Mouse (Mus musculus) layer of hippocampus, adult 11-12 months (tissue): Measurements from ENCODE around the gene Olfr374.
"Not testable (repeated sequence)": the region's sequence is repeated elsewhere in the genome, so short reads cannot be mapped to it uniquely, and the experiment has no call there.

Experiments used
- DNase-seq: peaks from one replicate; pipeline ENCODE4 v3.0.0; 2022; ENCODE audit warnings: low spot score

Olfr374 gene

DNA sequence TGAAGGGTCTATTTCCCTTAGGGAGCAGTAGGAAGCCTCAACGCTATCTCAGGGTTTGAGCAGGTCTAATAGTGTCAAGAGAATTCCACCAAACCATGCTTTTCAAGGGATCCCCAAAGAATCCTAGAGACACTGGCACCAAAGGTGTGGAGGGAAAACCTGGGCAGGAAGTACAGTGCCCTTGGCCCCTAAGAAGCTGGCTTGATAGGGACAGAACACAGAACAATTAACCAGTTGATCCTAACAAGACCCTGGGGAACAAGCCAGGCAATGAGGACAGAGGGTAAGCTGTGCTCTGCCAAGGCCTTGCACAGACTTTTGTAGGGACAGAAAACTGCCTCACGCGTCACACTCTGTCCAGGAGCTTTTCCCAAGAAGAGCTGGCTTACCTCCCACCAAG is at the start of gene Olfr374:
Gene Olfr374 (plus strand): TSS at position 301 of the 400 bp plus-strand sequence.
- DNase-seq, result no peak

DNA sequence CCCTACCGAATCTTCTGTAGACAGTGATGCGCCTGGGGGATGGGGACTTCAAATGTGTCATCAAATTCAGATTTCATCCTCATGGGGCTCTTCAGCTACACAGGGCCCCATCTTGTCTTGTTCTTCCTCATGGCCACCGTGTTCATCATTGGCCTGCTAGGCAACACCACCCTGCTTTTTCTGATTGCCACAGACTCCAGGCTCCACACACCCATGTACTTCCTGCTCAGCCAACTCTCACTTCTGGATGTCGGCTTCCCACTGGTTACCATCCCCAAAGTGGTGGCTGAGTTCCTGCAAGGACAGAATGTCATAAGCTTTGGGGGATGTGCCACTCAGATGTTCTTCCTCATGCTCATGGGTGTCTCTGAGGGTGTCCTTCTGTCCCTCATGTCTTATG is 49.2 kb upstream of the Olfr374 start:
- not testable (repeated sequence) for DNase-seq

DNA sequence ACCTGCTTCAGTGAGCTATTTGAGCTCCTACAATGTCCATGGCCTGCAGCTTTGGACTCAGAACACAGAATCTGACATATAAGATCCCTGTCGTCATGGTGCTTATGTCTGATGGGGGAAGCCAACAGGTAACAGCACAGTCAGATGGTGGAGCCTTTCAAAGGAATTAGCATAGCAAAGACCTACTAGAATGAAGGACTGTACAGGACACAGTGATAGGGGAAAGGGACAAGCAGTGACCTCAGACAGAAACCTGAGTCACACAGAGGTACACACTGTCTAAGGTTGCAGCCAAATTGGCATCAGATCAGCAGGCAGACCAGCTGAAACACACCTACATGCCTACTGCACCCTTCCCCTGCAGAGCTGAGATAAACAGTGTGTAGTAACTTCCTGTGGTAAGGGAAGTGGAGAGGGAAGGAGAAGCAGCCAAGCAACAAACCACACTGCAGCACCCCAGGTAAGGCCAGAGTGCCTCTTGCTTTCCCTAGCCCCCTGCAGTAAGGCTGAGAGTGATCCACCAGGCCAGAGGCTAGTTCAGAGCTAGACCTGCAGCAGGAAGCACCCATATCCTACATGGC is 39.9 kb upstream of the Olfr374 start:
- DNase-seq, result not testable (repeated sequence)

DNA sequence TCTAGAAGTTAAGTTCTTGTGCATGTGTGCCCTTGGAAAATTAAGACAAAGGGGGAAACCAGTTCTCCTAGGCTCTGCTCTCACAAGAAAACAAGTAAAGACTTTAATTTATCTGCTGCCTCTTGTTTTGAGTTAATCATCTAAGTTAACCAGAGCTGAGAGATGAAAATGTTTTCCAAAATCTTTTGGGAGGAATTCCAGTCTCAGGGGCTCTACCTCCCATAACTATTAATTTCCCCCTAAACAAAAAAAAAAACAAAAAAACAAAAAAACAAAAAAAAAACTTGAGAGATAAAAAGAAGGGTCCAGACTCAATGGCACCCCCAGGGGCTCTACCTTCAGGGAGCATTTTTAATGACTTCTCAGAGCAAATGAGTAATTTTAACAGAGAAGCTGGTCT is 24.0 kb upstream of the Olfr374 start, which contains the start of gene Olfr373:
Gene Olfr373 (plus strand): TSS at position 301 of the 400 bp plus-strand sequence.
- not testable (repeated sequence) for DNase-seq

DNA sequence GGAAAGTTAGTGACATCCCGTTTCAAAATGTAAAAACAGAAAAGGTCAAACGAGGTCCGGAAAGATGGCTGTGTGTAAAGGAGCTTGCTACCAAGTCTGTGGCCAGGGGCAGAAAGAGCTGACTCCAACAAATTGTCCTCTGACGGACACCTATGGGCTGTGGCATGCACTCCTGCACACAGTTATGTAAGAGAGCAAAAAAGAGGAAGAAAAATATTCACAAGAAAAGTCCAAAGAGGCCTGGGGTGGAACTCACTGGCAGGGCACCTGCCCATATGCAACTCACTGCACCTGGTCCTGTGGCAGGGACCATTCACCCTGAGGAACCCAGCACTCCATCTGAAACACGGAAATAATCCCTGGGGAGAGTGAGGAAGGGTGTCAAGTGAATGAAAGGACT is 22.1 kb upstream of the Olfr374 start:
- no peak for DNase-seq

DNA sequence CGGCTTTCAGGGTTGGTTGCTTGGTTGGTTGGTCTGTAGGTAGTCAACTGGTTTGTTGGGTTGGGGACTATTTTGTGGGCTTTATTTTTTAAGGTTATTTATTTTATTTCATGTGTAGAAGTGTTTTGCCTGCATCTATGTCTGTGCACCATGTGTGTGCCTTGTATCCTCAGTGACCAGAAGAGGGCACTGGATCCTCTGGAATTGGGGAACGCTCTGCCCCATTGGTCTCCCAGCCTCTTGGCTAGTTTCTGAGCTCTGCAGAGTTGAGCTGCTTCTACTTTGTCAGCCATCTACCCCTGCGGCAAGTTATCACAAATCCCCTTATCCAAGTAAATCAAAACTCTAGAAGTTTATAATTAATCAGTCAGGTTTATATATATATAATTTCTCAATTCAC is 19.2 kb upstream of the Olfr374 start:
- DNase-seq, result not testable (repeated sequence)

DNA sequence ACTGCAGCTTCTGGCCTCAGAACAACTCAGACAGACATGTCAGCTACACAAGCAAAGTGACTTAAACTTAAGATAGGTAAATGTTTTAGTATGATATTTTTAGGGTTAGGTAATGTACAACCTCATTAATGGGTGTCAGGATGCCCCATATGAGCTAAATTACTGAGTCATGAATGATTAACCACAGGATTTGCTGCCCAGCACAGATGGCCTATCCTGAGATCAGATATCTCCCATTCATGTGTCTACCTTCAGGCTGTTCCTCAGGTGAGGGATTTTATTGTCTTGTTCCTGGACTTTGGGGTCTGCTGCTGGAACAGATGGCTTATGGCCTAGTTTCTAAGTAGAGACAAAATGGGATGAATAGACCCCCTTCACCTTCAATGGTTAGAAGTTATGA is 10.1 kb upstream of the Olfr374 start:
- not testable (repeated sequence) for DNase-seq

DNA sequence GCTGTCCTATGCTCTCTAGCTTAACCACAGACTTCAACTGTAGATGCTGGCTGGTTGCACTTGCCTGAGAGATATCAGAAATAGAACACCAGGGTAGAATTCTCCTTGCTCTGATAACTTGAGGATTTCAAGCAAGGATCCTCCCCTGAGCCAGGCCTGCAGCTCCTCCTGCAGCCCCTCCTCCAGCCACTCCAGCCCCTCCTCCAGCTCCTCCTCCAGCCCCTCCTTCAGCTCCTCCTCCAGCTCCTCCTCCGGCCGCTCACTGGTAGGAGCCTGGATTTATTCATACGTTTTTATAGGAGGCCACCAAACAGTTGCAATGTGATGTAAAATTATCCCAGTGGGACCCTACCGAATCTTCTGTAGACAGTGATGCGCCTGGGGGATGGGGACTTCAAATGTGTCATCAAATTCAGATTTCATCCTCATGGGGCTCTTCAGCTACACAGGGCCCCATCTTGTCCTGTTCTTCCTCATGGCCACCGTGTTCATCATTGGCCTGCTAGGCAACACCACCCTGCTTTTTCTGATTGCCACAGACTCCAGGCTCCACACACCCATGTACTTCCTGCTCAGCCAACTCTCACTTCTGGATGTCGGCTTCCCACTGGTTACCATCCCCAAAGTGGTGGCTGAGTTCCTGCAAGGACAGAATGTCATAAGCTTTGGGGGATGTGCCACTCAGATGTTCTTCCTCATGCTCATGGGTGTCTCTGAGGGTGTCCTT is 7.3 kb upstream of the Olfr374 start:
- DNase-seq, result peak; percentile 6

DNA sequence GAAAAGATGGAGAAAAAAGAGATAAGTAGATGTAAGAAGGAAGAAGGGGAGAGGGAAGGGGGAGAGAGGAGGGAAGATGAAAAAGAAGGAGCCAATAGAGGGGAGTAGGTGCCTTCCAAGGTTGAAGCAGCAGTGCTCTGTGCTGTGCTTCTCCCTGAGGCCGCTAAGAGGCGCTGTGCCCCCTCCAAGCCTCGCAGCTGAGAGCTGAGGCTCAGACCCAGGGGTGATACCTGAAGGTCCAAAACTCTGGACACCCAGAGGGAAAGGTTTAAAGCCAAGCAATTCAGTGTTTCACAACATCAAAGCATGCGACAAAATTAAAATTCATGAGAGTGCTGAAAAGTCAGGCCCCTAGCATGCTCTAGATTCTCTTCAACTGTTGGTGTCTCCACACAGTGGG is 1.7 kb upstream of the Olfr374 start:
- no peak for DNase-seq

DNA sequence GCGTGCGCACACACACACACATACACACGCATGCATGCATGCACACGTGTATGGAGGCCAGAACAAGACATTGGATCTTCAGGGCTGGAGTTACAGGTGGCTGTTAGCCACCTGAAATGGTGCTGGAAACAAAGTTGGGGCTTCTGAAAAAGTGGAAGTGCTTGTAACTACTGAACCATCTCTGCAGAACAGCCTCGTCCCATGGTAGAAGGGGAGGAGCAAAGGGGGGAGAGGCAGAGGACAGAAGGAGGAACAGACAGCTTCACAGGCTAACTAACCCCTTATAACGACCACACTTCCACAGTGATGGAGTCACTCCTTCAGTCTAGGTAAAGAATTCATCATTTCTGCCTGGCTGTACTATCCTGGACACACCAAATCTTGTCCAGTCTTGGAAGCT is 4.0 kb downstream of the Olfr374 start:
- no peak for DNase-seq

DNA sequence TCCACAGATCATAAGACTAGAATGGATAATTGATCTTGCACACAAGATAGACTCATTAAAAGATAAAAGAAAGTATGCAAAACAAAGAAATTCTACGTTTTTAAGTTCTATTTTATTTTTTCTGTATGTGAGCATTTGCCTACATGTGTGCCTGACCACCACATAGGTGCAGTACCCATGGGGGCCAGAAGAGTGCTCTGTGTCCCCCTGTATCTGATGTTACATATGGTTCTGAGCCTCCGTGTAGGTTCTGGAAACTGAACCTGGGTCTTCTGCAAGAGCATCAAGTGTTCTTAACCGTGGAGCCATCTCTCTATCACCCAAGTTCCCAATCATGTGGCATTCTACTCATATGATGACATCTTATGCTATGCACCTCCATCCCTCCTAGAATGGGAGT is 5.6 kb downstream of the Olfr374 start:
- no peak for DNase-seq

DNA sequence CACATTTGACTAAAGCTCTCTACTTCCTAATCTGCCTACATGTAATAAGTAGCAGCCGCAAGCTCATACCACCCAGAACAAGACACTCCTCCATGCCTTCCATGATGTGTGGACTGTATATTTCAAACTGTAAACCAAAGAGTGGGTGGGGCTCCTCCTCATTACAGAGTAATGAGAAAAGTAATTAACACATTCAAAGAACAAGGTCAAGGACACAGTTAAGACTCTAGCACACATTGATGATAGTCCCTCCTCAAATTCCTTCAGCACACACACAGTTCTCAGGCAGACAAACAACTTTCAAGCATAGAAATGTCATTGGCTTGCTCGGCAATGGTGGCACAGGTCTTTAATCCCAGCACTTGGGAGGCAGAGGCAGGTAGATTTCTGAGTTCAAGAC is 8.4 kb downstream of the Olfr374 start:
- DNase-seq, result no peak

DNA sequence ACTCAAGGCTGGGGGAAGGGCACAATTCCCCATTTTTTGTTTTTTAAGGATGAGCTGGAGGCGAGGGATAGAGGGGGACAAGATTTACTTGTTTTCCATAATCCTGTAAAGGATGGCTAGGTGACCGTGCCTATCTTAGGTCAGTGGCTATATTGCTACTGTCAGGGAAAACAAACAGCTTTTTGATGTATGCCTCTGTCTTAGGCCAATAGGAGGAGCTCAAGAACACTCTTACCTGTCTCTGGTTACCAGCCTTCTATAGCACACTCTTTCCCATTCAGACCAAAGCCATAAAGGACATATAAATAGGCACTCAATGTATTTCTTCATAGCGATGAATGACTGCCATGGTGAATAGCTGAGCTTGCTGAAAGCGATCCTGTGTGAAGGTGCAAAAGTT is 11.8 kb downstream of the Olfr374 start:
- no peak for DNase-seq

DNA sequence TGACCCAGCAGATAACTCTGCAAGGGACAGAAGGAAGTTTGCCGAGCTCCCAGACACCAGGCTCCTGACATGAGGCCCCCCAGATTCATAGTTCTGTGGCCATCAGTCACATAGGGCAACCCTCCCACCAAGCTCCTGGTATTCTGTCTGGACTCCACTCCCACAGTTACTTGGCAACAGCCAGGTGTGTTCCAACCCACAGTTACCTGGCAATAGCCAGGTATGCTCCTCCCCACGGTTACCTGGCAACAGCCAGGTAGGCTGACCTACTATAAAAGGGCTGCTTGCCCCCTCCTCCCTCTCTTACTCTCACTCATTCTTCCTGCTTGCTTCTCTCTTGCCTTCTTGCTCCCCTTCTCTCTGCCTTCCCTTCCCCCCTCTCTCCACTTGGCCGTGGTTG is 14.6 kb downstream of the Olfr374 start:
- DNase-seq, result not testable (repeated sequence)

DNA sequence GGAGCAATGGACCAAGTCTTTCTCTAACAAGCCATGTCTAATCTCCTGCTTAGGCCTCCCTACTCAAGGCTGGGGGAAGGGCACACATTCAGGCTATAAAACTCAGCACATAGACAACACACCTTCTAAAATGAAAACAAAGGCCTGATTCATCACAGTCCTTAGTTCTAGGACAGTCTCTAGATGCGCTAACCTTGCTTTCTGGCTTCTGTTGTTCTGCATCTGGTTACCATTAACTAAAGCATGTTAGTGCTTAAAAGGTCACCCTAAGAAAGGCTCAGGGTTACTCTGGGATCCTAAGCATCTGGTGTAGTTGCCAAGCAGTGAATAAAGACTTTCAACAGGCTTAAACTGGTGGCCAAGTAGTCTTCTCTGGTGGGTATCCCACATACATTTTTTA is 15.2 kb downstream of the Olfr374 start:
- no peak for DNase-seq

DNA sequence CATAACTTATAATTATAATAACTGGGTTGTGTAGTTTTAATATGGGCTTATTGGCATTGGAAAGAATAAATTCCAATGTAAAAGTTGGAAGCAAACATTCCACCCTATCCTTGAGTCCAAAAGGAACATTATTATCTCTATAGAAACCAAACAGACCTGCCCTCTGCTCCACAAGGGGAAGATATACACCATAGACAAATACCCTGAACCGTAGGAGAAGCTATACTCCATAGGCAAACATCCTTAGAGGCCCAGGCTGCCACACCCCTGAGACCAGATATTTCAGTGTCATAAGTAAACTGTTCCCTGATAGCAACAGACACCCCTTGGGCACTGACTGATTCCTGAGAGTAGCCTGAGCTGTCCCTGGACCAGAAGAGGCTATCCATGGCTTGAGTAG is 21.0 kb downstream of the Olfr374 start:
- no peak for DNase-seq

DNA sequence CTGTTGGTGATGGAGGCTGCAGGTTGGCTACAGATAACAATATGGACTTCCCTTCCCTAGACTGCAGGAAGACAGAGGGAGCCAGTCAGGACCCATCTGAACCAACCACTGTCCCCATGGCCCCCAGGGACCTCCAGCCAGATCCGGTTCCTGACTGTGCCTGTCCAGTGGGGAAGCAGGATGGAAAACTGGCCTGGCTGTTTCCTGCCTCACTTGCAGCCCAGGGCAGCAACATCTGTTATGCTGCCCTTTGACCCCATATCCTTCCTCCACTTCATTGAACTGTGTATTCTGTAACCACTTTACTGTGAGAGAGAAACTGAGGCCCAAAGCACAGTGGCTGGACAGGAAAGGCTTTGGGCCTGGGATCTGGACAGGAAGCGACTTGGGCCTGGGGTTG is 24.4 kb downstream of the Olfr374 start:
- no peak for DNase-seq

DNA sequence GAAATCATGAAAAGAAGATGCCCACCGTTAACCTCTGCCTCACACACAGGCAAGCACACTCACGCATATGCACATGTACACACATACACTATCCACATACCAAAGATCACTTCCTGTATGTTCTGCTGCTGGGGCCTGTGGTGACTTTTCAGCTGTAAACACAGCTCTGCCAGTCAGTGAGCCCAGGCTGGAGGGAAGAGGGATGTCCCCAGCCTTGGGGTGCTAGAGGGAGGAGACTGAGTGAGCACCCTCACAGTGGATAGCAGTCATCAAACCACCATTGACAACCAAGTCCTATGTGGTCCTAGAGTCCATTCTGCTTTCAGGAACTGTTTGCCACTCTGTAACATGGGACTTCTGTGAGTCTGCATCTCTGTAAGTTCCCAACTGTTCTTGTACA is 25.1 kb downstream of the Olfr374 start:
- DNase-seq, result no peak

DNA sequence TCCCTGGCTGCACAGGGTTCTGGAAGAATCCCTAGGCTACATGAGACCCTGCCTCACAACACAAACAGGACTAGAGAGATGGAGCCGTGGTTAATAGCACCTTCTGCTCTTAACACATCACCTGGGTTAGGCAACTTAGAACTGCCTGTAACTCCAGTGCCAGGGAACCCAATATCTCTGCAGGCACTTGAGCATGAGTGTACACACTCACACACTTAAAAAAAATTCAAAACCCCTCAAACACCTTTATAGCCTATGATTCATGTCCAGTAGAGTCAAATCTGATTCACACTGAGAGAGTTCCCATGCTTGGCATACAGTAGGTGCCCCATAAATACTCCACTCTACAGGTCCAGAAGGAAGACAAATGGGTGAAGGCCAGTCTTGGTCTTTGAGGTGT is 25.6 kb downstream of the Olfr374 start:
- no peak for DNase-seq

DNA sequence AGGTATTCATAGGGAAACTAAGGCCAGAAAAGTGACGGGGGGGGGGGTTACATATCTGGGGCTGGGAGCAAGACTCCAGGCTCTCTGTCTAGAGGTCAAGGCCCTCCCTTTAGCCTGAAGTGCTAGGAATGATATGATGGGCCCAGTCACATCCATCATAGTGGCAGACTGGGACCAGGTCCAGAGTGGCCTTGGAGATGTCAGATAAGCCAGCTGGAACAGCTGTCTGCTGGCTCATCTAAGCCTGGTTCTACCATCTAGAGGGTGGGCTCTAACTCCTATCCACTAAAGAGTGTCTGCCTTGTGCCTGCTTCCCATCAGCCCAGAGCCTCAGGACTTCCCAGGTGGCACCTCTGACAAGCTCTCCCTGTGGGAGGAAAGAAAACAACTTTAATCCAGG is 26.1 kb downstream of the Olfr374 start:
- no peak for DNase-seq

DNA sequence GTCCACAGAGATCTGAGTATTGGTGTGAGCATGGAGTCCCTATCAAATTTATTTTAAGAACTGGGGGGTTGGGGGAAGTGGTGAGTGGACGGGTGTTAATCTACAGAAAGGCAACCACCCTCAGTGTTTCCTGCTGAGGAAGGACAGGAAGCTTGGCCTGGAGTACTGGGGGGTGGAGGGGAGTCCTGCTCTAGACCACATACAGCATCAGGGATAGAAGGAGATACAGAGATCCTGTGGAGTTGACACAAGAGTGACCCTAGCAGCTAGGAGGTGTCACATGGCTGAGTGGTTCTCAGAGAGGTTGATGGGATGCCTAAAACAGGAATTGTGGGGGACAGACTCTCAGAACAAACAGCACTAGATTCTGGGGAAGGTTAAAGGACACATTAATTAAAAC is 26.7 kb downstream of the Olfr374 start:
- DNase-seq, result no peak

DNA sequence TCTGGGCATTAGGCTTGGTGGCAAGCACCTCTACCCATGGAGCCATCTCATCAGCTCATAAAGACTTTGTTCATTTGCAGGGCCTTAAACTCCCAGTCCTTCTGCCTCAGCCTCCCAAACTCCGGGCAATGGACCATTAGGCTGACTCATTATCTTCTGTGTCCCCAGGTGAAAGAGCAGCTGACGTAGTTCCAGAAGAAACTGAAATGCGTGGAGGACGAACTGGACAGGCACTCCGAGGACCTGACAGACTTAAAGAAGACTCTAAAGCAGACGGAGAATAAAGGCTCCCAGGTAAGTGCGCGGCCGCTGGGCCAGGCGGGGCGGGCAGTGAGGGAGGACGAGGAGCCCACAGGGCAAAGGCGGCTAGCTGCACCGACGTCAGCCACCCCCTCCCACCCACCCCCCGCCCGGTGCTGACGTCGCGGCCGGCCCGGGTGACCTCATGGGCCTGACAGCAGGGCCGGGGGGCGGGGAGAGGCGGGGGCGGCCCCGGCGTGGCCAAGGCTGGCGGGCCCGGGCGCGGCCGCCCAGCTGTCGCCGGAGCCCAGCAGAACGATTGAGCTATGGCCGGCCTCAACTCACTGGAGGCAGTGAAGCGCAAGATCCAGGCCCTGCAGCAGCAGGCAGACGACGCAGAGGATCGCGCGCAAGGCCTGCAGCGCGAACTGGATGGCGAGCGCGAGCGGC is 28.1 kb downstream of the Olfr374 start, which contains the start of gene Tpm4:
Gene Tpm4 (plus strand): TSS at position 220 of the 690 bp plus-strand sequence.
- peak; percentile 38 for DNase-seq
